Mouse (Mus musculus): Measurements from ENCODE around the gene Sstr4.

The Sstr4 gene

GRCm38 (mm10) chr2:148381076-148381475, 14.1 kb upstream of the Sstr4 start:
- TF ChIP-seq GATA4 (IDR thresholded peaks at IDR 0.05; ENCODE audit: insufficient replicate concordance, low read length), result no peak

- no peak for TF ChIP-seq GATA4 (IDR thresholded peaks at IDR 0.05; ENCODE audit: insufficient replicate concordance, low read length)
These were observed 8.7 kb upstream of the Sstr4 start for GRCm38 (mm10) chr2:148386476-148386875.

GRCm38 (mm10) chr2:148386927-148387326, 8.2 kb upstream of the Sstr4 start:
- no peak for TF ChIP-seq GATA4 (IDR thresholded peaks at IDR 0.05; ENCODE audit: insufficient replicate concordance, low read length)

DNA sequence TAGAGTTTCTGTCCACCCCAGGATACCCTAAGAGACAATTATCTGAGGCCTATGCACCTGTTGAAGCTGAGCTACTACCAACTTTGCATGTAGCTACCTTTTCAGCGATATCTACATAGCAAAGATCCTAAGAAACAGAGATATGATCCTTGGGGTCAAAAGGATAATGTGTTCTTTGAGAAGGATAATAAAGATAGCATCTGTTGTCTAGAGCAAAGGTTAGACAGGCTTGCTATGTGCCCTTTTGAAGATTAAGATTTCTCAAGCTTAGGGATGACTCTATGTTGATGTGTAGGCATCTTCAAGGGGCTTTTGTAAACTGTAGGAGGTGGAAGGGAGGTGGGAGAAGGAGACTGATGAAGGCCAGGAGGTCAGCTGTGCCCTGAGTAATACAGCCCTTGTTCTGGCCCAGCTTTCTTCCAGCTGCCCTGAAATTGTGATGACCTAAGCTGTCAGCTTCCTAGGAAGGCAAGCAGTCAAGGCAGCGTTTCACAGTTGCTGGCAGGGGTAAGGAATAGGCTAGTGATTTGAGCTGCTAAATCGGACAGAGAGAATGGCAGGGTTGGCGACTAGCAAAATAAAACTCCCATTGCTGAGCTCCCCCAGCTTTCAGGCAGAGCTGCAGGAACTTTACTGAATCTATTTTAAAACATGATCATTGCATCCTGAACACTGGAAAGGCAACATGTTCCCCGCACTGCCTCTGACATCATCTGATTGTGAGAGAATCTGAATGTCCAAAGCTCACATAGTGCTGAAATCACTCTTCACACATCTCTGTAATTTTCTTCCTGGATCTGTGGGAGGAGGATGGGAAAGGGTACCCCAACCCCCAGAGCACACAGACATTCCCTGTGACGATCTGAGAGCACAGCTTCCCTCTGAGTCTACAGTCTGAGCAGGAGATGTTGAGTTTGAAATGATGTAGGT, 7.2 kb upstream of the Sstr4 start:
- no peak for TF ChIP-seq GATA4 (IDR thresholded peaks at IDR 0.05; ENCODE audit: insufficient replicate concordance, low read length)

DNA sequence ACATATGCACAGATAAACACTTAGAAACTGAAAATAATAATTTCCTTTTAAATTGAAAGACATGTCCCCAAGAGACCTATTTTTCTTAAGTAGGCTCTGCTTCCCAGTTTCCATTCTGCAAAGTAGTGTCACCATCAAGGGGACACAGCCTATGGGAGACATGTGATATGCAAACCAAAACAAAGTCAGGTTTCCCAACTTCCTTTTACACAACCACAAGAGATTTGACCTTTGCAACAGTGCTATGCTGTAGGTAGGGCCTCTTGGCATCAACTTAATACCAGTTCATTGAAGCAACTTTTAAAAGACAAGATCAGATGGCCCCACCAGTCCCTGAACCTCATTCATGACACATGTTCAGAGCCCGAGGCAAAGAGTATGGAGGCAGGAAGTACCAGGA, 2.0 kb upstream of the Sstr4 start:
- TF ChIP-seq GATA4 (IDR thresholded peaks at IDR 0.05; ENCODE audit: insufficient replicate concordance, low read length), result no peak

DNA sequence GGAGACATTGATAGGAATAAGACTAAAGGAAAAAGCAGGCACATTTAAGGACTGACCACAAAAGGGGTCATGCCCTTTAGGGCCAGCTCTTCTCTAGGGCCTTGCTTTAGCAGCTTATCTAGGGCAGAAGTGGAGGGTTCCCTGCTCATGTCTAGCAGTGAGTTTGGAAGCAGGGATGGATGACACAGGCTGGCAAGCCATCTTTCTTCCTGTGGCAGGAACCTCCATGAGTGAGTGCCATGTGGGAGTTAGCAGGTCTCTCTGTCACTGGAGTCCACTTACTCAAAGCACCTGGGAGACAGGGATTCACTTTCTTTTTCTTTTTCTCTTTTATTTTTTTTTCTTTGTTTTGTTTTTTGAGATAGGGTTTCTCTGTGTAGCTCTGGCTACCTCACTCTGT, 1.3 kb upstream of the Sstr4 start:
- TF ChIP-seq GATA4 (IDR thresholded peaks at IDR 0.05; ENCODE audit: insufficient replicate concordance, low read length), result no peak

GRCm38 (mm10) chr2:148396209-148396608, 1.1 kb downstream of the Sstr4 start:
- no peak for TF ChIP-seq GATA4 (IDR thresholded peaks at IDR 0.05; ENCODE audit: insufficient replicate concordance, low read length)

DNA sequence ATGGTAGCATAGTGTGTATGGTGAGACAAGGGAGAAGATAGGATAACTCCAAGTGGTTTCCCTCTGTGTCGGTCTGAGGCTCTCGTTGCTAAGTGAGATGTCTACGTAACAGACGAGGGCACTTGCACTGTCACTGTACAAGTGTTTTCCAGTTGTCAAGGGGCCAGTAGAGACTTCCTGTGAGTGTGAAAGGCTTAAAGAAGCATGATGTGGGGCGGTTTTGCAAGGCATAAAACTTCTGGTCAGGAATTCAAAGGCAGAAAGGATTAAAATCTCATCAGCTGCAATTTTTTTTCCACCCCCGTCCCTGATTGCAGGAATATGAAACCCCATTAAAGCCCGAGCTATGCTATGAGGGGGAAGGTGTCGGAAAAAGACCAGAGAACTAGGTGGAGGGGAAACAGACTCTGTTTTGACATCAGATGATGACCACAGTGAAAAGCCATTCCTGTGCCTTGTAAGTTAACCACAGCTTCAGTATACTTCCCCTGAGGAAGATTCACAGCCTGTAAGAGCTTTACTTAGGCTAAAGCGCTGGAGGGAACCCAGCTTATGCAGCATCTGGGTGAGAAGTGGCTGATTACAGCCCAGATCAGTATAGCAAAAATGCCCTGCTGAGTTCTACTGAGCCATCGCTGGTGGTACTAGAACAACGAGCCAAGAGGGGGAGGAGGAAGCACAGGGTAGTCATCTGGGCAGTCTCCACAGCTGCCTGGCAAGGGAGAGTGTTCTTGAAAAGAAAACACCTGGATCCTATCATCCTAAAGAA, 2.1 kb downstream of the Sstr4 start:
- TF ChIP-seq GATA4 (IDR thresholded peaks at IDR 0.05; ENCODE audit: insufficient replicate concordance, low read length), result no peak

GRCm38 (mm10) chr2:148397784-148398100, 2.6 kb downstream of the Sstr4 start:
- no peak for TF ChIP-seq GATA4 (IDR thresholded peaks at IDR 0.05; ENCODE audit: insufficient replicate concordance, low read length)

DNA sequence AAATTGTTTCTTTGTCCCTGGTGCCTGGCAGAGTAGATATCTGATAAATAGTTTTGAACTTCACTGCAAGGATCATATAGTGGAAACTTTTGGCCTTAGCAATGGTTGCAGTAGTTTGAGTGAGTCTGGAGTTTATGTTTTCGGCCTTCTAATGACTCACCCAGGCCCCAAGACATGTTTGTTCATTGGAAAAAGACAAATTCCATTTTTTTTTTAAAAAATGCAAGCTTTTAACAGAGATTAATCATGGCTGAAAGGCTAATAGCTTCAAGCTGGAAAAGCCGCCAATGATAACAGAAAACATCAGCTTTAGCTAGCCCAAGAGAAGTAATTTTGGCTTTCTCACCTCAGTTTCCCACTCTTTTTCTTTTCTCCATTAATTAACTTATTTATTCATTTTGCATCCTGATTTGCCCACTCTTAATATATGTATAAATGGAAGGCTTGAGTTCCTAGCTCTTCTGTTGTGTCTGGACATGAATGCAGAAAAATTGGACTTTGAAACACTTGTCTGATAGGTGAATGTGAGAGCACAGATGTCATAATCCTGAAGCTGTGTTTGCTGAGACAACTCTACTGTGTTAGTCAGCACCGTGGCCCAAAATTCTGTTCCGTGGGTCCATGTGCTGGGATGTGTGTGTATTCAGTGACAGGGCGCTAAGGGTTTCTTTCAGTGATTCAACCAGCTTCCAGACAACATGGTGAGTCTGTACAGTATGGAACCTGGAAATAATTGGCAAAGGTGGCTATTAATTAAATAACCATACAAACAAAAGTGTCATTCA, 3.9 kb downstream of the Sstr4 start:
- TF ChIP-seq GATA4 (IDR thresholded peaks at IDR 0.05; ENCODE audit: insufficient replicate concordance, low read length), result no peak

- no peak for TF ChIP-seq GATA4 (IDR thresholded peaks at IDR 0.05; ENCODE audit: insufficient replicate concordance, low read length)
These were observed 7.1 kb downstream of the Sstr4 start for GRCm38 (mm10) chr2:148402227-148402626.

DNA sequence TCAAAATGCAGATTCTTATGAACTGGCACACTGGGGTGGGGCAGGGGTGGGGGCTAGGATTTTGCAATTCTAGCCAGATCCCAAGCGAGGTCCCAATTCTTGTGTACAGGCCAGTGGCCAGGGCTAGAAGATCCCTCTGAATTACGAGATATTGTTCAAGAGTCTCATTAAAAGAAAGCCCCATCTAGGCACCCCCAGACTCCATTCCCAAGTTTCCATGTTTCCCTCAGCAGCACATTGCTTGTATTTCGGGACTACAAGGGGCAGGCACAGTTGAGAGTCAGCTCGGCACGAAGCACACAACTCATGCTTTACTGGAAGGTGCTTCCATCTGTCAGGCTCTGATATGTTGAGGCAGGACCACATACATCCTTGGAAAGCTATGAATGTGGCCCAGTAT, 9.8 kb downstream of the Sstr4 start:
- TF ChIP-seq GATA4 (IDR thresholded peaks at IDR 0.05; ENCODE audit: insufficient replicate concordance, low read length), result no peak

DNA sequence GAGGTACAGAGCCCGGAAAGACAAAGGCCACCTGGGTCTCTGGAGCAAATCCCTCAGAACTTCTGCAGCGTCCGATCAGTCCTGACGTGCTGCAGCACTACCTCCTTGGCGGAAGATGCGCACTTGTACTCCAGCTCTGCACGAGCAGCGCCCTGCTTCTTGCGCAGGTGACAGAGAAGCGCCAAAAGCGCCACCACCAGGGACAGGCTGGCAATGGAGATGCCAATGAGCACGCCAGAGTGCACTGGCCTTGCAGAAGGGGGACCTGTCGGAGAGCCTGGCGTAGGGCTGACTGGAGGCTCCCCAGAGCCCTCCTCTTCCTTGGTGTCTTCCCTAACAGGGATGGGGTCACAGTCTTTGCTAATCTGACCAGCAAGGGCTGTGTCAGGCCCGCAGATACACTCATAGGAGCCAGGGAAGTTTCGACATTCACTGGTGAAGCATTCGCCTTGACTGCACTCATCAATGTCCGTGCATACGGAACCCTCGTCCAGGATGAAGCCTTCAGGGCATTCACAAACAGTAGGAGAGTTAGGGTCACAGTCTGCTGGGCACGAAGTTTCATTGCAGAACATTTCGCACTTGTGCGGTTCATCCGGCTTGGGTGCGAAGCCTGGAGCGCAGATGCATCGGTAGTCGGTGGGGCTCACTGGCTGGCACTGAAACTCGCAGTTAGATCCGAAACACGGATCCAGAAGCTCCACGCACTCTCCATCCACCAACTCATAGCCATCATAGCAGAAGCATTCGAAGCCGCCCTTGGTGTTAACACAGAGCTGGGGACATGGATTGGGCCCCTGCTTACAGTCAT, 11.2 kb downstream of the Sstr4 start:
- TF ChIP-seq GATA4 (IDR thresholded peaks at IDR 0.05; ENCODE audit: insufficient replicate concordance, low read length), result no peak

- TF ChIP-seq GATA4 (IDR thresholded peaks at IDR 0.05; ENCODE audit: insufficient replicate concordance, low read length), result no peak
These were observed 12.1 kb downstream of the Sstr4 start for GRCm38 (mm10) chr2:148406971-148407869.

Data from liver, adult (tissue).